Mouse (Mus musculus) C3H10T1/2 (cell line): ENCODE data around the gene Gm11549. TPM values are rescaled to one million over a fixed set of nuclear protein-coding genes. Genes with fewer than 3 reads are reported as not detected.

Experiments used
- polyA plus RNA-seq, 2 experiments: library from polyadenylated mRNA; unstranded; fragments of >200 nt; fragmentation: generic; extraction: Trizol; gene quantifications; one replicate each; pipeline ENCODE4 v1.2.1; 2012; ENCODE audit warnings: missing spikeins in 2 of 2

The Gm11549 gene
- not detected for polyA plus RNA-seq

GRCm38 (mm10) chr3:36521073-36522060, at the start of gene Gm11549:
Gene Gm11549 (minus strand): TSS chr3:36521813.

DNA sequence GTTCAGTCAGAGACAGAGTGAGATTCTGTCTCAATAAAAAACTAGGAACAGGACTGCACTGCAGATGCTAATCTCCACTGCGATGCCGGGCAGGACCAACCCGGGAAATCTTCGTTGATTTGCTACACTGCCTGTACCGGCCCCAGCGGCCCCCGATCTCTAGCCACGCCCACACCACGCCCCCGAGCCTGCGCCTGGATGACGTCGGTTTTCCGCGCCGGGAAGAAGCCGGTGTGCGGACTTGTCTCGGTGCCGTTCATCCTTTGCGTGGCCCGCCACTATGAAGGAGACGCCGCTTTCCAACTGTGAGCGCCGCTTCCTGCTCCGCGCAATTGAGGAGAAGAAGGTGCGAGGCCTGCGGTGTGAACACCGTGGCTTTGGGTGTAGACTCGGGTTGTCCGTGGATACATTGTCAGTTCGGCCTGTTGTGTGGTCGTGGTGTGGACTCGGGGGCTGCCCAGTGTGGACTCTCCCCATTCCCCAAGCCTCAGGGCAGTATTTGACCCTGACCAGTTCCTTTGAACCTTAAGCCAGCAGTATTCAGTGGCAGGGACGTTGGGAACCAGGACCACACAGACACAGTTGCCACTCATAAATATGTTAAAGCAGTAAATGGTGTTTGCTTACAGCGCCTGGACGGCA, 30.9 kb upstream of the Gm11549 start, which contains the start of gene Exosc9:
Gene Exosc9, plus strand, starts transcription at position 201 of the 642 bp plus-strand sequence.

GRCm38 (mm10) chr3:36475532-36476087, 46.0 kb downstream of the Gm11549 start, which contains the start of the genes Anxa5 and 1810062G17Rik:
Gene Anxa5 (minus strand): TSS chr3:36475894.
Gene 1810062G17Rik (plus strand): TSS chr3:36475937.

Other genes starting within 250 kb of the Gm11549 start
- 100 to 1,000 TPM; 220 to 517 TPM for gene Anxa5, start 45.9 kb downstream of the Gm11549 start, polyA plus RNA-seq
- 1 to 10 TPM in 1 of 2 experiments, under 1 TPM in 1; 0.37 to 1.2 TPM for gene 1810062G17Rik, start 45.9 kb downstream of the Gm11549 start, polyA plus RNA-seq
- gene Exosc9, start 30.8 kb upstream of the Gm11549 start, polyA plus RNA-seq = 1 to 10 TPM in 1 of 2 experiments, under 1 TPM in 1; 0.78 to 5.6 TPM
- 10 to 100 TPM; 25.4 to 40.8 TPM for gene Ccna2, start 50.3 kb upstream of the Gm11549 start, polyA plus RNA-seq
- gene Bbs7, start 91.7 kb upstream of the Gm11549 start, polyA plus RNA-seq = 1 to 10 TPM in 1 of 2 experiments, under 1 TPM in 1; 0.15 to 2.3 TPM
- gene Trpc3, start 168.4 kb upstream of the Gm11549 start, polyA plus RNA-seq = not detected